Mouse (Mus musculus): ENCODE measurements at regions not wholly inside any gene's neighbourhood (a gene's known extent, or its start where the extent isn't known, plus 50 kb on each side); places are given as distances from the start of the nearest gene placed in this dataset.

DNA sequence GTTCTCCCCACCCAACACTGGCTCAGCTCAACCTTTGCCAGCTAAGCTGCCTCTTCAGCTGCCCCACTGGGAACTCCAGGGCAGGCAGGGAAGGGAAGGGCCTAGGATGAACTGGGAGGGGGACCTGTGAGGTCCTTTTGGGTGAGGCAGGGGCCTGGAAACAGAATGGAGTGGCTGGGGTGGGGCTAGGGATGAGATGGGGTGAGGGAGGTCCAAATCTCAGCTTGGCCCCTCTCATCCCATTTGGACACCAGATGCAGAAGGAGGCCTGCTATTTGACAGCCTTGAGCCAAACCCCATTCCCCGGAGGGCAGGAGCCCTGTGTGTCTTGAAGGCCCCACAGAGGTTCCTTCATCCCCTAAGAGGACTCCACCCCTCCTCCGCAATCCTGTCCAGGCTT lies 166.7 kb upstream of the Kbtbd8 start:
- no peaks in the 10 kb centered on the region for H3K36me3 ChIP-seq (ENCODE audit: control insufficient read depth, insufficient read depth)
- H3K27me3 ChIP-seq (replicated peaks; ENCODE audit: control insufficient read depth, insufficient read depth, low read length), result no peaks in the 10 kb centered on the region
- H3K4me2 ChIP-seq (ENCODE audit: low read length), result no peak overlapping the region
- 89% methylated on average over 2 of the region's 2 CpGs for WGBS
- no peak for ATAC-seq
- H3K4me3 ChIP-seq (replicated peaks; ENCODE audit: low read length), result no peak overlapping the region
- H3K9ac ChIP-seq (replicated peaks; ENCODE audit: low read depth, low read length), result no peak overlapping the region
- H3K27ac ChIP-seq (ENCODE audit: low read length), result no peak overlapping the region
- no peaks in the 10 kb centered on the region for H3K9me3 ChIP-seq (ENCODE audit: control insufficient read depth, low read length)
- no peaks in the 10 kb centered on the region for H3K4me1 ChIP-seq (replicated peaks; ENCODE audit: control insufficient read depth, insufficient read depth, low read length)

- Histone ChIP-seq H3K36me3 (ENCODE audit: control insufficient read depth, insufficient read depth) (no peaks in the 10 kb centered on the region), H3K27ac (ENCODE audit: low read length) (no peak overlapping the region), H3K4me1 (replicated peaks; ENCODE audit: control insufficient read depth, insufficient read depth, low read length) (no peaks in the 10 kb centered on the region), H3K4me2 (ENCODE audit: low read length) (no peak overlapping the region), H3K9me3 (ENCODE audit: control insufficient read depth, low read length) (no peaks in the 10 kb centered on the region), H3K4me3 (replicated peaks; ENCODE audit: low read length) (no peak overlapping the region), H3K9ac (replicated peaks; ENCODE audit: low read depth, low read length) (no peak overlapping the region), H3K27me3 (replicated peaks; ENCODE audit: control insufficient read depth, insufficient read depth, low read length) (no peaks in the 10 kb centered on the region)
- WGBS, result 75% methylated on average over 6 of the region's 6 CpGs
- no peak for ATAC-seq
Measured at GRCm38 (mm10) chr6:94946352-94946900, 170.6 kb upstream of the Kbtbd8 start.

GRCm38 (mm10) chr6:94945715-94946114 lies 171.3 kb upstream of the Kbtbd8 start:
- ATAC-seq, result no peak
- no peaks in the 10 kb centered on the region for H3K4me1 ChIP-seq (replicated peaks; ENCODE audit: control insufficient read depth, insufficient read depth, low read length)
- no peak overlapping the region for H3K4me3 ChIP-seq (replicated peaks; ENCODE audit: low read length)
- no peak overlapping the region for H3K9ac ChIP-seq (replicated peaks; ENCODE audit: low read depth, low read length)
- no peaks in the 10 kb centered on the region for H3K9me3 ChIP-seq (ENCODE audit: control insufficient read depth, low read length)
- H3K27ac ChIP-seq (ENCODE audit: low read length), result no peak overlapping the region
- WGBS, result 88% methylated on average over 5 of the region's 5 CpGs
- no peaks in the 10 kb centered on the region for H3K36me3 ChIP-seq (ENCODE audit: control insufficient read depth, insufficient read depth)
- no peak overlapping the region for H3K4me2 ChIP-seq (ENCODE audit: low read length)
- H3K27me3 ChIP-seq (replicated peaks; ENCODE audit: control insufficient read depth, insufficient read depth, low read length), result no peaks in the 10 kb centered on the region

- 73% methylated on average over 4 of the region's 4 CpGs for WGBS
Measured at GRCm38 (mm10) chr6:94944196-94944595, 172.8 kb upstream of the Kbtbd8 start.

DNA sequence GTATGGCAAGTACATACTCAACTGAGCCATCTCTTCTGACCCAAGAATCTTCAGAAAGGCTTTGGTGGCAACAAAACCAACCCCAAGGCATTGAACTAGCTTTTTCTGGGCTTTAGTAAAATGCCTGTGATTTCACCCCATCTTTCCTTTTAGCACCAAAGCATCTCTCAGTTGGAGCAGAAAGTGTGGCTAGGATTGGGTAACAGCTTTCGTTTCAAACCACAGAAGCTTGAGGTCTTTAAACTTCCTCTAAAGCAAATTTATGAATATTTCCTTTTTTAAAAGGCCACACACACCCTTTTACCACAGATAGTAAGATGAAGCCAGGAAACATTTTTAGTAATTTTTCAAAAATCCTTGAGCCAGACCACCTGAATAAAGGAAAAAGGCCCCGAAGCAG lies 178.1 kb upstream of the Kbtbd8 start:
- H3K4me1 ChIP-seq (replicated peaks; ENCODE audit: control insufficient read depth, insufficient read depth, low read length), result no peaks in the 10 kb centered on the region
- WGBS, result 94% methylated on average over 2 of the region's 2 CpGs
- H3K9ac ChIP-seq (replicated peaks; ENCODE audit: low read depth, low read length), result no peak overlapping the region
- H3K27me3 ChIP-seq (replicated peaks; ENCODE audit: control insufficient read depth, insufficient read depth, low read length), result no peaks in the 10 kb centered on the region
- H3K4me3 ChIP-seq (replicated peaks; ENCODE audit: low read length), result no peak overlapping the region
- no peaks in the 10 kb centered on the region for H3K9me3 ChIP-seq (ENCODE audit: control insufficient read depth, low read length)
- H3K4me2 ChIP-seq (ENCODE audit: low read length), result no peak overlapping the region
- no peak for ATAC-seq
- H3K27ac ChIP-seq (ENCODE audit: low read length), result no peak overlapping the region
- H3K36me3 ChIP-seq (ENCODE audit: control insufficient read depth, insufficient read depth), result no peaks in the 10 kb centered on the region

More at GRCm38 (mm10) chr6:94944196-94944595, 172.8 kb upstream of the Kbtbd8 start:
- no peaks in the 10 kb centered on the region for H3K36me3 ChIP-seq (ENCODE audit: control insufficient read depth, insufficient read depth)
- no peaks in the 10 kb centered on the region for H3K9me3 ChIP-seq (ENCODE audit: control insufficient read depth, low read length)
- H3K4me2 ChIP-seq (ENCODE audit: low read length), result no peak overlapping the region
- no peak overlapping the region for H3K9ac ChIP-seq (replicated peaks; ENCODE audit: low read depth, low read length)
- H3K27ac ChIP-seq (ENCODE audit: low read length), result no peak overlapping the region
- no peak overlapping the region for H3K4me3 ChIP-seq (replicated peaks; ENCODE audit: low read length)
- no peak for ATAC-seq
- no peaks in the 10 kb centered on the region for H3K4me1 ChIP-seq (replicated peaks; ENCODE audit: control insufficient read depth, insufficient read depth, low read length)
- H3K27me3 ChIP-seq (replicated peaks; ENCODE audit: control insufficient read depth, insufficient read depth, low read length), result no peaks in the 10 kb centered on the region

DNA sequence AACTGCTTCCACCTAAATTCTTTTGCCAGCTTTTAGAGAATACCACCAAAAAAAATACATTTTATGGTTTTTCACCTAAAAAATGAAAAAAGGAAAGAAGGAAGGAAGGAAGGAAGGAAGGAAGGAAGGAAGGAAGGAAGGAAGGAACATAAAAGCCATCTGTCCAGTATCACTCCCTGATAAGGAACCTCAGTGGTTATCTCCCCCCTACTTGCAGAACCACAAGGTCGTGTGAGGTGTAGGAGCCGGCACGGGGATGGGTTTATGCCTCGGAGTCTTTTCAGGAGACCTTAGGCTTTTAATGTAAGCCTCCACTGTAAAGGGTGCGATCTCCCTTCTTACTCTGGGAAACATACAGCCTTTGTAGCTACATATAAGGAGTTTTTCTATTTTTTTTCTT lies 180.8 kb upstream of the Kbtbd8 start:
- Histone ChIP-seq H3K4me2 (ENCODE audit: low read length) (no peak overlapping the region), H3K9ac (replicated peaks; ENCODE audit: low read depth, low read length) (no peak overlapping the region), H3K27ac (ENCODE audit: low read length) (no peak overlapping the region), H3K4me3 (replicated peaks; ENCODE audit: low read length) (no peak overlapping the region), H3K4me1 (replicated peaks; ENCODE audit: control insufficient read depth, insufficient read depth, low read length) (no peaks in the 10 kb centered on the region), H3K9me3 (ENCODE audit: control insufficient read depth, low read length) (no peaks in the 10 kb centered on the region), H3K36me3 (ENCODE audit: control insufficient read depth, insufficient read depth) (no peaks in the 10 kb centered on the region), H3K27me3 (replicated peaks; ENCODE audit: control insufficient read depth, insufficient read depth, low read length) (no peaks in the 10 kb centered on the region)
- 92% methylated on average over 5 of the region's 5 CpGs for WGBS
- ATAC-seq, result no peak

GRCm38 (mm10) chr6:94935706-94936105 lies 181.3 kb upstream of the Kbtbd8 start:
- Histone ChIP-seq H3K27me3 (replicated peaks; ENCODE audit: control insufficient read depth, insufficient read depth, low read length) (no peaks in the 10 kb centered on the region), H3K4me2 (ENCODE audit: low read length) (no peak overlapping the region), H3K9ac (replicated peaks; ENCODE audit: low read depth, low read length) (no peak overlapping the region), H3K4me1 (replicated peaks; ENCODE audit: control insufficient read depth, insufficient read depth, low read length) (no peaks in the 10 kb centered on the region), H3K9me3 (ENCODE audit: control insufficient read depth, low read length) (no peaks in the 10 kb centered on the region), H3K4me3 (replicated peaks; ENCODE audit: low read length) (no peak overlapping the region), H3K27ac (ENCODE audit: low read length) (no peak overlapping the region), H3K36me3 (ENCODE audit: control insufficient read depth, insufficient read depth) (no peaks in the 10 kb centered on the region)
- WGBS, result 89% methylated on average over 1 of the region's 1 CpGs
- no peak for ATAC-seq

DNA sequence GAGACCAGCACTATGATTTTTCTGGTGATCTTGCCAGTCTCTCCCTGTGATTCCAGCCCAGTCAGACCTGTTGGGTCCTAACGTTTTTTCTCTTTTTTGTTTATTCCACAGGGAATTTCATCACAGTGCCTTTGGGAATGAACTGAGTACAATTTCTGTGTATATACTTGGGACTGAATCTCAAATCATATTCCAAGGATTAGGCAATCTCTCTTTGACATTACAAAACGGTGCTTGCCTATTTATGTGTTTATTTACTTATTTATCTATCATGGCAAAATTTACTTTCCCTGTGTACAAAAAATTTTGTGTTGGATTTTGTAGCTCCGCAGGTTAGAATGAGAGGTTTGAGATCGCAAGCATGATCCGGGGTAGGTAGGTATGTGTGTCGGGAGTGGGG lies 189.2 kb upstream of the Kbtbd8 start:
- Histone ChIP-seq H3K4me3 (replicated peaks; ENCODE audit: low read length) (no peak overlapping the region), H3K4me1 (replicated peaks; ENCODE audit: control insufficient read depth, insufficient read depth, low read length) (no peaks in the 10 kb centered on the region), H3K9ac (replicated peaks; ENCODE audit: low read depth, low read length) (no peak overlapping the region), H3K27ac (ENCODE audit: low read length) (no peak overlapping the region), H3K36me3 (ENCODE audit: control insufficient read depth, insufficient read depth) (no peaks in the 10 kb centered on the region), H3K4me2 (ENCODE audit: low read length) (no peak overlapping the region), H3K27me3 (replicated peaks; ENCODE audit: control insufficient read depth, insufficient read depth, low read length) (no peaks in the 10 kb centered on the region), H3K9me3 (ENCODE audit: control insufficient read depth, low read length) (no peaks in the 10 kb centered on the region)
- no peak for ATAC-seq
- WGBS, result 93% methylated on average over 6 of the region's 6 CpGs

DNA sequence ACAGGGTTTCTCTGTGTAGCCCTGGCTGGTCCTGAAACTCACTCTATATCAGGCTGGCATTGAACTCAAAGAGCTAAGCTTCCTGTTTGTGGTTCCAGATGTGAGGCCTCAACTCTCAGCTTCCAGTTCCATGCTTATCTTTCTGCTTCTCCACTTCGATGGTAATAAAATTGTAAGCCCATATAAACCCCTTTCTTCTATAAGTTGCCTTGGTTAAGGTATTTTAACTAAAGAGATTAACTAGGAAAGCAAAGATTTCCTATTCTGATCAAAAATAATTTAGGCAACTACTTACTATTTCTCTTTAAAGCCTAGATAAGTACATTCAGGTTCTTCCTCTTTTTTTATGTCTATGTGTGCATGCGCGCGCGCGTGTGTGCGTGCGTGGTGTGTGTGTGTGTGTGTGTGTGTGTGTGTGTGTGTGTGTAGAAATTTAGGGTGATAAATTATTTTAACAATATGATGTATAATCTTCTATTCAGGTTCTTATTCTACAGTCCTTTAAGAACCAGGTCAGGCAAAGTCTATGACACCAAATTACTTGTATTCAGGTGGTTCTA lies 190.3 kb upstream of the Kbtbd8 start:
- 98% methylated on average over 8 of the region's 8 CpGs for WGBS
- Histone ChIP-seq H3K9me3 (ENCODE audit: control insufficient read depth, low read length) (no peaks in the 10 kb centered on the region), H3K27ac (ENCODE audit: low read length) (no peak overlapping the region), H3K36me3 (ENCODE audit: control insufficient read depth, insufficient read depth) (no peaks in the 10 kb centered on the region), H3K4me2 (ENCODE audit: low read length) (no peak overlapping the region), H3K27me3 (replicated peaks; ENCODE audit: control insufficient read depth, insufficient read depth, low read length) (no peaks in the 10 kb centered on the region), H3K4me1 (replicated peaks; ENCODE audit: control insufficient read depth, insufficient read depth, low read length) (no peaks in the 10 kb centered on the region), H3K4me3 (replicated peaks; ENCODE audit: low read length) (no peak overlapping the region), H3K9ac (replicated peaks; ENCODE audit: low read depth, low read length) (no peak overlapping the region)
- ATAC-seq, result no peak

DNA sequence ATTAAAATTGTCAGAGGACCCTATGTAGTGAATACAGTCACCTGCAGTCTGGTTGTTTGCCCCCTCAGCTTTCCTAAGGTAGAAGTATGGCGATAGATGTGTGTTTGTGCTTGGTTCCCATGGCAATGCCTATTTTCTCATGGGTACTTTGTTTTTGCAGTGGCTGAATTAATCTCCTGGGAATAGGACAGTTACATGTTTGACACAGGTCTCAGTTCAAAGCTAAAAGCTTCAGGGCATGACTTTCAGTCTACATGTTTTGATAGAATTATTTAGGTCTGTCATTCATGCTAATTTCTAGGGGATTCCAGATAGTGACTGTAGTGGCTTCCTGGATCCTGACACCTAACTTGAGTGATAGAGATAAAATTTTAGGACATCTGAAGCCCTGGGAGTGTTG lies 191.6 kb upstream of the Kbtbd8 start:
- H3K27ac ChIP-seq (ENCODE audit: low read length), result no peak overlapping the region
- no peaks in the 10 kb centered on the region for H3K9me3 ChIP-seq (ENCODE audit: control insufficient read depth, low read length)
- no peak overlapping the region for H3K9ac ChIP-seq (replicated peaks; ENCODE audit: low read depth, low read length)
- no peaks in the 10 kb centered on the region for H3K27me3 ChIP-seq (replicated peaks; ENCODE audit: control insufficient read depth, insufficient read depth, low read length)
- H3K4me1 ChIP-seq (replicated peaks; ENCODE audit: control insufficient read depth, insufficient read depth, low read length), result no peaks in the 10 kb centered on the region
- ATAC-seq, result no peak
- WGBS, result 81% methylated on average over 1 of the region's 1 CpGs
- H3K36me3 ChIP-seq (ENCODE audit: control insufficient read depth, insufficient read depth), result no peaks in the 10 kb centered on the region
- no peak overlapping the region for H3K4me3 ChIP-seq (replicated peaks; ENCODE audit: low read length)
- no peak overlapping the region for H3K4me2 ChIP-seq (ENCODE audit: low read length)

All from forebrain, embryonic 16.5 days (tissue).